Mouse (Mus musculus) erythroblast, adult 5-6 weeks (primary cell): ENCODE data around the gene Spag8. TPM values are rescaled to one million over a fixed set of nuclear protein-coding genes. Genes with fewer than 3 reads are reported as not detected.

Experiments
- ATAC-seq: replicated peaks from 2 replicates; pipeline ENCODE4 v1.8.0; 2016; ENCODE audit warnings: moderate number of reproducible peaks, mild to moderate bottlenecking, moderate TSS enrichment, inconsistent platforms; ENCODE audit not compliant: poor library complexity, low FRiP score, severe bottlenecking
- total RNA-seq, 2 experiments: library from RNA; stranded (forward) in 1 of 2; stranded (reverse) in 1 of 2; fragments of 150-400 nt in 1 of 2; fragments of 200-764, 138-1000 nt in 1 of 2; gene quantifications; 2 replicates each; pipeline versions ENCODE4 v1.2.3 to v1.2.4; 2015 to 2017; ENCODE audit warnings: low replicate concordance in 2 of 2

Gene Spag8
- total RNA-seq (2015; ENCODE audit: low replicate concordance) (not detected in 2 replicates), total RNA-seq (2017; ENCODE audit: low replicate concordance) (not detected in 2 replicates)

DNA sequence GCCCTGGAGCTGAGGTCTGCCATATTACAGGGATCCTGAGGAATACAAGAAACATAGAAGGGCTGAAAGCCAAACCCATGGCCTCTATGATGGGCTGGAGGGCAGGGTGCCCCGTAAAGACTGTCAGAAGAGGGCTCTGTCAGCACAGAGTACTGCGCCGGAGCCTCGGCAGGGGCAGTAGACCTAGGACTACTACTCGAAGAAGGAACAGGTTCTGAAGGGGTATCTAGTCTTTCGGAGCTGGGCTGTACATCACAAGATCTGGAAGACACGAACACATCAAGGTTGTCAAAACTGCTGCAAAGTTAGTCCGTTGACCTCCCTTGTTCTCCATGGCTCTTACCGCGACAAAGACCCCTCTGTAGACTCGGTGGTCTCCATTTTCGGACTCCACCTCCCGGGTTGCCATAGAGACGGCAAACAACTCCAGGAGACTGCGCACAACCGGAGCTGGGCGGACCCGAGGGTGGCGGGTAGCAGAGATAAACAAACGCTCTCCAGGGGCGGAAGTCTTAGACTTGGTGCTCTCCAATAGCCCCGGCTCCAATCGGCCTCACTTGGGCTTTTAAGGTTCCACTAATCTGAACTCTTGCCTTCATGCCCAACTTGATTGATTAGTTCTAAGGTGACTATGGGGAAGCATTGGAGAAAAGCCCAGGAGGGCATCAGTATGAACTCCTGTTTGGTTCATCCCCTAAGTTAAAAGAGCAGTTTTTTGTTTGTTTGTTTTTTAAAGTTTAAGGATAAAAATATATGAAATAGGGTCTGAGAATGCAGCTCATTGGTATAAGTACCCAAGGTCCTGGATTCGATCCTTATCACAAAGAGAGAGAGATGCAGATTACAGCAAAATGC is at the start of gene Spag8:
TSS of gene Spag8 (minus strand) at position 434 of the 855 bp plus-strand sequence.
- 0 out of 2 replicates have a peak, but pooled peaks have one; percentile 23 for ATAC-seq

DNA sequence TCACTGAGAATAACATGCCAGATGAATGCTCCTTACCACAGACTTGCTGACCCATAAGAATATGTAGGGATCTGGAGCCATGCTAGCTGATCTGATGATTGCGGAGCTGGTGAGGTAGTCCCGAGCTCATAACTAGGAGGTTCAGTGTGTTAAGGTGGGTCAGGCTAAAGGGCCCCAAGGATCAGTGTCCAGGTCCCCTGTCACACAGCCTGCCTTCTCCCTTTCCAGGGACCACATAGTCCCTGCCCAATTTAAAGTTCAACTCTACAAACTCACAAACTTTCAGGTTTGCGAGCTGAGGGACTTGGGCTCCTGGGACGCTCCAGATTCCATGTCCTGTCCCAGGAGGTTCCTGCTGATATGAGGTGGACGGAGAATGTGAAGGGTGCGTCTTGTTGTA is 47.3 kb upstream of the Spag8 start, which contains the start of gene Olfr70:
TSS of gene Olfr70 (minus strand) at position 101 of the 400 bp plus-strand sequence.
- ATAC-seq = no peak

DNA sequence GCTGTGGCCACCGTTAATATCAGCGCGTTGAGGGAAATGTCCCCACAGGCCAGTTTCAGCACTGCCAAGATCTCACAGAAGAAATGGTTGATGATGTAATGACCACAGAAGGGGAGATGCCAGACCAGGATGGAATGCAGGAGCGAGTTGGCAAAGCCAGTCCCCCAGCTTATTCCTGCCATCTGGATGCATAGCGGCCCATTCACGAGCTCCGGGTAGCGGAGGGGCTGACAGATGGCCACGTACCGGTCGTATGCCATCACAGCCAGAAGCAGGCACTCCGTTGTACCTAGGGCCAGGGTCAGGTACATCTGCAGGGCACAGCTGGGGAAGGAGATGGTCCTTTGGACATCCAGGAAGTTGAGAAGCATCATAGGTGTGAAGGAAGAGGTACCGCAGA is 43.2 kb upstream of the Spag8 start:
- ATAC-seq = no peak

DNA sequence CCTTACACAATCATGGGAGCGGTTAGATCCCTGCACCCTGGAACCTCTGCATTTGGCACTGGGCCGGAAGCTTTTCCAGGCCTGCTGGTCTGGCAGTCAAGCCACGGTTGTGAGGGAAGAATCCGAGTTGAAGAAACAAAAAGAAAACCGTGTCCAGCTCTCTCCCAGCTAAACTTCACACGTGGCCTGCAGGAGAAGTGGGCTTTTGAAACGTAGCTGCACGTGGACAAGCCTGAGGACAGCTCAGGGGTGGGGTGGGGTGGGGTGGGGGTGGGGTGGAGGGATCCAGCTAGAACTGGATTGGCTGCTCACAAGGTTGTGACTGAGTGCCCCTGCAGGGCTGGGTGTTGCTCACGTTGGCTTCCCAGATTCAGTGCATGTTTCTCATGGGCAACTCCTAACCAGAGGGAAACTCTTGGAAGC is 41.9 kb upstream of the Spag8 start:
- ATAC-seq = no peak

DNA sequence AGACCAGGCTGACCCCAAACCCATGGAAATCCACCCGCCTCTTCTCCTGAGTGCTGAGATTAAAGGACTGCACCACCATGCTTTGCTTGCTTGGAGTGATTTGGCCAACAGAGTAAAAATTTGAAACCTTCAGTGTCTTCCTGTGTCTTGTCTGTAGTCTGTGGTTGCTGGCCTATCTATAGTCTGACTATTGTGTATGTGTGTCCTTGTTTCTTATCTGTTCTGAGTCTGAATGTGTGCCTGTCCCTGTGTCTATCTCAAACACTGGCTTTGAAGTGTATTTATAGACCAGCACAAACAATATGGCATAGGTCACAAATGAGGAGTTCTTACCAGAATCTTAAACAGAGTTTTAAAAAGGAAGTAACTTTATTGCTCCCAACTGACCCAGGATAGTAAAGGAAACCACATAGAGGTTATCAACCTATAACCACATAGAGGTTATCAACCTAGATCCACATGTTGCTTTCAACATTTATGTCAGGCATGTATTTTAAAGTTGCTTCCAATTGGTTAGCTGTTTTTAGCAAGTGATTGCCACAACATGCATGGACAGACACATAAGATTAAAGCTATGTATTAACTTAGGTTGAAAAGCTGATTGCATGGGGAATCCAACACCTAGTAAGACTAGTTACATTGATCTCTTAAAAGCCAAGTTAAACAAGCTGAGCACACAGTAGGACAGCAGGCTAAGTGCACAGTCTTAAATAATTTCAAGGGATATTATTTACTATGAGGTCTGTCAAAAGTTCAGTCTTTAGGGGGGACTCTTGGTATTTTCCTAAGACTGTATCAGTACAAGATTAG is 41.2 kb upstream of the Spag8 start:
- ATAC-seq = no peak

DNA sequence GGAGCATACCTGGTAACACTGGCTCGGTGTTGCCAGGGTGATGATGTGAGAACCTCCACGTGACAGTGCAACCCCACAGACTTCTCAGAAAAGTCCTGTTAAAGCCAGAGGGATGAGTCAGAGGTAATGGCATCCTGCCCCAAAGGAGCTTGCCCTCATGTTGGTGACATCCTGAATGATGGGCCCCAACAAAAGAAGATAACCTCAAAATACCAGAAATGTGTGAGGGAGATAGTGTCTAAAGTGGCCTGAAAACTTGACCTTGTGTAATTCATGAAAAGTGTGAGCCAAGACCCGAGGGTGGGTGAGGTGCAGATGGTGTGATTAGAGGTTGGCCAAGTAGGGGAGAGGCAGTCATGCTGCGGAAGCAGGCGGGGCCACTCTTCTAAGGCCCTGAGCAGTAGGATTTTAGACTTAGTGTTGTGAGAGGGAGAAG is 40.4 kb upstream of the Spag8 start:
- no peak for ATAC-seq

DNA sequence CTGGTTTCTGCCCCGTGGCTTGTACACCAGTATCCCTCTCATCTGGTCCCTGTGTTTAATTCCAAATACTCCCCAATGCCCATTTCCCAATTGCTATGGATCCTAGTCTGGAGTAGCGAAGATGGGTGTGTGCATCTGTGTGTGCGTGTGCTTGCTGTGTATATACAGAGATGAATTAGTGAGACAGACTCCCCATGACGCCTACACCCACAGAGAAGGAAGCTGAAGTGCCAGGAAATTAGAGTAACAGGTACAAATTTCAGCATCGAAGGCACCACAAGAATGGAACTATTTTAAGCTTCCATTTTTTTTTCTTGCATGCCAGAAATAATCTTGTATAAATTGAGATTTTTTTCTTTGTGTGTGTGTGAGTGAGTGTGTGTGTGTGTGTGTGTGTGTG is 37.6 kb upstream of the Spag8 start:
- no peak for ATAC-seq

DNA sequence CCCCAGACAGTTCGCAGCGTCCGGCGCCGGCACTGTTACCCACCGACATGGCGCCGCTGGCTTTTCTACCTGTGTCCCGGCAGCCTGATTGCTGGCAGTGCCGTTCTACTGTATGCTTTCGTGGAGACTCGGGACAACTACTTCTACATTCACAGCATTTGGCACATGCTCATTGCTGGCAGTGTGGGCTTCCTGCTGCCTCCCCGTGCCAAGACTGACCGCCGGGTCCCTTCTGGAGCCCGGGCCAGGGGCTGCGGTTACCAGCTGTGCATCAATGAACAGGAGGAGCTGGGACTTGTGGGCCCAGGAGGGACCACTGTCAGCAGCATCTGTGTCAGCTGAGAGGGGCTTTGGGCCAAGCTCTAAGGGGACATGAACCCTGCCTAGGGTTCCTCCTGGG is 36.6 kb upstream of the Spag8 start:
- no peak for ATAC-seq

DNA sequence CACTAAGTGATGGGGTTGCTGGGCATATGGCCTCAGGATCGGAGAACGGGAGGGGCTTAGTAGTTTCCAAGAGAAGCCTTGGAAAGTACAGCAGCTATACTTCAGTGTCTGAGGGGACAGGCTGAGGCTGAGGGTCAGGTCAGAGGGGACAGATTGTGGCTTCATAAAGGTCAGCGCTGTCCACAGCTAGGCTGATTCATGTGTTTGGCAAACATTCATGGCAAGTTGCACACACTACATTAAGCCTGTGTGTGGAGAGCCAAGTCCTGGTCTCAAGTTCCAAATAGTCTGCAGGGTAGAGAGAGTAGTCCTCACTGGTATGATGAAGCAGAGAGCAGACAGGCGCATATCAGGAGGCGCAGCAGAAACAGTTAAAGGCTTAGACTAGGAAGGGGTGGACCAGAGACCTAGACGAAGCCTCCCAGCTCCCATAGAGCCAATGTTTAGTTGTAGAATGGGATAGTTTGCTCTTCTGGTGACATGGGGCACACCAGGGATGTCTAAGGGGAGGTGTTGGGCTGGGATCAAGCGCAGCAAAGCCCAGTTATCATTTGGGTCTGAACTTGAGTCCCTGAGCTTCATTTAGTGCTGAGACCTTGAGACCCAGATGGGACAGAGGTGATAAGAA is 26.1 kb upstream of the Spag8 start:
- no peak for ATAC-seq

DNA sequence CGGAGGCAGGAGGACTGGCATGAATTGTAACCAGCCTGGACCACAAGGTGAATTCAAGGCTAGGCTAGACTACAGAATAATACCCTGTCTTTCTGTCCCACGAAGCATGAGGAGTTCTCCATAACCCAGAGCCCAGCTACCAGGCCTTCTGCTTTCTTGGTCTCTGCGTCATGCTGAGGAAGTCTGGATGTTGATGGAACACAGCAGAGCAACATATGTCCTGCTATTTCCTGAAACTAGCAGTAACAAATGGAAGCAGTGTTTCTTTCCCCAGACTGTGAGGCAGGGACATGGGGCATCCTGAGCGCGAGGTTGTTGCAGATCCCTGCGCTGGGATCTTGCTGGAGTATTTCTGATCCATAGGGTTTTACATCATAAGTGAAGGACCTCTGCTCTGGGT is 25.1 kb upstream of the Spag8 start:
- ATAC-seq = no peak

DNA sequence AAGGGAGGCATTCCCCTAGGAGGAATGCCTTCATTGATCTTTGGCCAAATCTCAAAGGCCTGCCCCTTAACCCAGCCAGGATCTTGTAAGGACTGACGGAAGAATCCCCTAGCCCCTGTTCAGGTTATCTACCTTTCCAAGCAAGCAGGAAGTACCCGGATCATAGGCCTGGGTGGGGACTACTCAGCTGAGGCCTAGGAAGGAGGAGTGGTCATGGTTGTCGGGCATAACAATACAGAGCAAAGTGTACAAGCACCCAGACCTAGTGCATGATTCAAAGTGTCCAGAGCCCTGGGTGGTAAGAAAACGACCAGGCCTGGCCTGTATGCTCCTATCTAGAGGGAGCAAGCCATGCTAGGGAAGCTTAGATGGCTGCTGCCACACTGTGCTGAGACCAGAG is 22.2 kb upstream of the Spag8 start:
- no peak for ATAC-seq

DNA sequence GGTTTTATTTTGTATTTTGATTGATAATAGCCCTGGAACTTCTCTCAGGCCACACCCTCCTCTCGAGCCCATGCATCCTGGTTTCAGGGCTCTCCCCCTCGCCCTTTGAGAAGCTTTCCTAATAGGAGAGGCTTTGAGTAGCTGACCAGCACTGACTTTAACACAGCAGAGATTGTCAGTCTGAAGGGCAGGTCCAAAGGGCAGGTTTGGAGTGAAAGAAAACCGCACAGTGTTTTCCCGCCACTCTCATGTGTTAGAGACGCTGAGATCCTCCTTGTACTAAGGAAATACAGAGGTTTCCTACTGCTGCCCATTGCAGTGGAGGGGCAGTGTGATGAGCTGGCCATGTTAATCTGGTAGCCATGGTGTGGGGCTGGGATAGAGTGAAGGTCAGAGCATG is 21.6 kb upstream of the Spag8 start:
- ATAC-seq = no peak

DNA sequence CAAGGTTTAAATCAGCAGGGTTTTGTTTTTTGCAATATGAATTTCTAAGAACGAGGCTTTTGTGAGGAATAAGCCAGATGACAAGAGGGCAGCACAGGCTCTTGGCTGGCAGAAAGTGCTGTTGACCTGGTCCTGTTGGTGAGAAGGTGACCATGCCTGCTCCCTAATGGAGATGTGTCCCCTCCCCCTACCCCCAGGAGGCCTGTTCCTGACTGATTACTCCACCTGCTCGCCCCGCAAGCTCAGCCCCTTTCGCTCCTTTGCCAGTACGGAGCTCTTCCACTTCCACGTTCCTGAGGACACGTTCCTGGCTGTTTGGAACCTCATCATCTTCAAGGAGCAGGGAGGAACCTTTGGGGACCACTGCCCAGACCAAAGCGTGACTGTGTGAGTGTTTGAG is 20.3 kb upstream of the Spag8 start:
- no peak for ATAC-seq

DNA sequence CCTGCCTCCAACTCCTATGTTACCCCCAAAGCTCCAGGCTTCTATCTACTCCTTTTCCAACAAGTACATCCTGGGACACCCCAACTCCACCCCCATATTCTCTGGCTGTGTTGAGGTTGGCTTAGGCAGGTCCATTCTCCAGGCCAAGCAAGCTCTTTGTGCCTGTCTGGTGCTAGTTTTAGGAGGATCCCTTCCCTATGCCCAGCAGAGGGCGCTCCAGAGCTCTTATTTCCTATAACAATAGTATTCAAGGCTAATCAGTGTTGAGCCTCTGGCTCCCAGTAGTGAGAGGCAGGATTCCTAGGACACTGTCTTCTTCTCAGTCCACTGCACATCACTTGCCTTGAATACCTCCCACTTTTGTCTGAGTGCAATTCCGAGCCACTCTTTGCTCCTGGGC is 18.7 kb upstream of the Spag8 start:
- ATAC-seq = no peak

DNA sequence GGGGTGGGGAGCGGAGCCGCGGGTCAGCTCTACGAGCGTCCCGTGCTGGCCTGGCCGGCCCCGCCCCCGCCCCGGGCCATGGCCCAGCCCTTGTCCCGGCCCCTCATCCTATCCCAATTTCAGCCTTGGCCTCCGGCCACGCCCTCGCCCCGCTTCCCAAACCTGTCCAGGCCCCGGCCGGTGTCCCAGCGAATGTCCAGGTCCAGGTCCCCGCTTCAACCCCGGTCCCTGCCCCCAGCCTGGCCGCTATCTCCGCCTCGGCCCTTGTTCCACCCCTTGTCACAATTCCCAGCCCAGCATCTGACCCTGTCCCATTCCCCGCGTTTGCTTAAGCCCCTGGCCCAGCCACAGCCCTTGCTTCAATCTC is 16.0 kb upstream of the Spag8 start:
- ATAC-seq = peak; percentile 4; the same call in 1 of the 2 replicates

DNA sequence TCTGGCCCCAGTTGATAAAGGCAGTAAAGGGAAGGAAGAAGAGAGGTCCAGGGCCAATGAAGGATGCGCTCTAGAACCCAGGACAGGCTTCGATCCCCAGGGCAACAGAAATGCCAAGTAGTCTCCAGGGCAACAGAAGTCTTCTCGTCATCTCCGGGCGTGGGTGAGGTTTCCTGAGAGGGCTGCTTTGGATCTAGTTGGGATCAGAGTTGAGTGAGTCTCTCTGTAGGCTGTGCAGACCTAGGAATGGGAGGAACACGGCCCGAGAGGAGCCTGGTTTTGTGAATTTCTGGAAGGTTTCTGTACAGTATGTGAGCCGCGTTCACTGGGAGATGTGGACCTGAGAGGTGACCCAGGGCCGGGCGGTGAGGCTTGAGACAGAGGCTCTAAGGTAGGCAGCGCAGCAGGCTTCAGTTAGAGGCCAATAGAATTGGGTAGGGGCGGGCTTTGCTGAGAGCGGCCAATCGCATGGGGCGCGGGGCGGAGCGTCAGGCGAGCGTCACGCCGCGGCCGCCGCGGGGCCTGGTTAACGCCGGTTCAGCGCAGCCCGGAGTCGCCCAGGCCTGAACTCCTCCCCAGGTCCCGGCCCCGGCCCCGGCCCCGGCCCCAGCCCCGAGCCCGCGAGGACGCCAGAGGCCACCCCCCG is 15.5 kb upstream of the Spag8 start, which contains the start of the genes Tmem8b and Fam221b:
TSS of gene Tmem8b (plus strand) at position 190 of the 646 bp plus-strand sequence.
TSS of gene Fam221b (minus strand) at position 364 of the 646 bp plus-strand sequence.
- ATAC-seq = peak; percentile 96

DNA sequence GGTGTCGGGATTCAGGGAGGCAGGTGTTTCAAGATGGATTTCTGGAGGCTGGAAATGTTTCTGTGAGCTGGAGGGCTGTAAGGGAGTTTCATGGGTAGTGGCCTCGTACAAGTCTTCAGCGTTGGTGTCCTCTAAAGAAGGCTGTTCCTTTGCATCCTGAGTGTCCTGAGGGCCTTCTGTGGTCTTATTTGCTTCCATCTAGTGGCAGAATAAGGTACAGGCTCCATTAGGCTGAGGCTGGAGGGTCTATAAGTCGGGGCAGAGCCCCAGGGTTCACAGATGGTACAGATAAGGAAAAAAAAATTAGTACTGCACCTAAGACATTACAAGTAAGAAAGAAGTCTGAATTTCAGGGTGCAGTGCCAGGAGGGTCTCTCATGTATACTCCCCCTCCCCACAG is 13.0 kb upstream of the Spag8 start:
- ATAC-seq = no peak

DNA sequence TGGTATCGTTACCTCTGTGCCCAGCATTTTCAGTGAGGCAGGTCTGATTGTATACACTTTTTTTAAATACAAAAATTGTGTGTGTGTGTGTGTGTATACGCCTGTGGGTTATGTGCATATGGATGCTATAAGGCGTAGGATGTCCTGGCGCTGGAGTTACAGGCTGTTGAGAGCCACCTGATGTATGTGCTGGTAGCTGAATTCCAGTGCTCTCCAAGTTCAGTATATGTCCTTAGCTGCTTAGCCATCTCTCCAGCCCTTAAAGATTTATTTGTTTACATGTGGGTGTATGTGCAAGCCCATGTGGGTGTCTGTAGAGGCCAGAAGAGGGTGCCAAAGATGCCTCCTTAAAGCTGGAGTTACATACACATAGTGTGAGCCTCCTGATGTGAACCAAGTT is 3.8 kb upstream of the Spag8 start:
- no peak for ATAC-seq

DNA sequence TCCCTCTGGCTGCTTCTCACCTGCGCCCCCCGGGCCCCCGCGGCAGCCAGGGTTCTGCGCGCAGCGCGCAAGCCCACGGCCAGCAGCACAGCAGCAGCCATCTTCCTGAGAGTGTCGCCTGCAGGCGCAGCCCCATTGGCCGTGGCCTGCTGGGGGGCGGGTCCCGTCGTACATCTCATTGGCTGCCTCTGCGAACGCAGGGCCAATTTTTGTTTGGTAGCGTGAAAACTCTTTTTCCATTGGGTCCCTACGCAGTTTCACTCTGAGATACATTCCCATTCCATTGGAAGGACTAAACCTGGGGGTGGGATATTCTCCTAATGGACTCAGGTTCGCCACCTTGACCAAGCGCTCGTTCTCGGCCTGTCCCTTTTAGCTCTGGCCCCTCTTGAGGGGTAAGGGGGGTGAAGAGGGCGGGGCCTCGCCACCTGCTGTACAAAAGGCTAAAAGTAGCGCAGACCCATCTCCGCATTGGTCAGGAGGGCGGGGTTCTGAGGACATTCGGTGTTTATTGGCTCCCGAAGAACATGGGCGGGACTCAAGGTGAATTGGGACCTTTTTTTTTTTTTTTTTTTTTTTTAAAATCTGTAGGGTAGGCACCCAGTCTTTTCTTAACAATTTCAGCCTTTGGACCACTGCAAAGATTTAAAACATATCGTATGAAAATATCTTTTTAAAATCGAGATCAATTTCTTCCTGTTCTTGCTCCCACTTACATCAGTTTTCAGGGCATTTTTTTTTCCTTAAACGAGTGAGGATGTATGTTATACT is 3.1 kb upstream of the Spag8 start, which contains the start of gene Hint2:
TSS of gene Hint2 (minus strand) at position 128 of the 771 bp plus-strand sequence.
- ATAC-seq = peak; percentile 96
